Mouse (Mus musculus) stomach, embryonic 15.5 days (tissue): ENCODE measurements around the gene Vps11. TPM values are rescaled to one million over a fixed set of nuclear protein-coding genes. Genes with fewer than 3 reads are reported as not detected.
A peak's percentile ranks its signal among the peaks of the same experiment; 100 is the strongest.
"Not testable (repeated sequence)": the region's sequence is repeated elsewhere in the genome, so short reads cannot be mapped to it uniquely, and the experiment has no call there.

Source experiments
- ATAC-seq: fragments of 200-750 bp; cut with Nextera tagmentation; 2 replicates; pipeline ENCODE4 v1.8.0; 2017; ENCODE audit warnings: low read depth, moderate number of reproducible peaks, moderate TSS enrichment; ENCODE audit not compliant: insufficient read depth, low FRiP score
- H3K27ac ChIP-seq: fragments of 300-500 bp; sonication (generic); 2 replicates; pipeline ENCODE4 v1.5.1; 2015; ENCODE audit warnings: mild to moderate bottlenecking, inconsistent platforms
- H3K27me3 ChIP-seq: fragments of 300-500 bp; sonication (generic); replicated peaks from 2 replicates; pipeline ENCODE4 v1.6.1; 2015; ENCODE audit warnings: inconsistent platforms
- H3K36me3 ChIP-seq: fragments of 300-500 bp; sonication (generic); 2 replicates; pipeline ENCODE4 v1.6.1; 2015; ENCODE audit warnings: inconsistent platforms
- H3K4me1 ChIP-seq: fragments of 300-500 bp; sonication (generic); 2 replicates; pipeline ENCODE4 v1.6.1; 2015; ENCODE audit warnings: inconsistent platforms
- H3K4me2 ChIP-seq: fragments of 300-500 bp; sonication (generic); 2 replicates; pipeline ENCODE4 v1.6.1; 2015; ENCODE audit warnings: mild to moderate bottlenecking, inconsistent platforms
- H3K4me3 ChIP-seq: fragments of 300-500 bp; sonication (generic); replicated peaks from 2 replicates; pipeline ENCODE4 v1.5.1; 2015; ENCODE audit warnings: inconsistent platforms
- H3K9ac ChIP-seq: fragments of 300-500 bp; sonication (generic); 2 replicates; pipeline ENCODE4 v1.6.1; 2015; ENCODE audit warnings: inconsistent platforms
- H3K9me3 ChIP-seq: fragments of 300-500 bp; sonication (generic); 2 replicates; pipeline ENCODE4 v1.6.1; 2016; ENCODE audit warnings: inconsistent platforms
- WGBS: fragments of 180-500 bp; shearing (Covaris S2); methylation state at CpG from one replicate; pipeline ENCODE4 v1.1.7; 2015; 5-methylcytosine and 5-hydroxymethylcytosine counted together
- microRNA-seq: library from miRNA; unstranded; fragments of <30 nt; microRNA quantifications from one replicate; pipeline ENCODE4, GENCODE M21; 2016
- polyA plus RNA-seq: library from polyadenylated mRNA; unstranded; fragments of >200 nt; fragmentation: Nextera tagmentation; extraction: Ambion mirVana; gene quantifications from 2 replicates; pipeline ENCODE4 v1.2.1, GENCODE M21; 2015

The Vps11 gene
- polyA plus RNA-seq, 1 experiment from 2014 or later, result 25.8 TPM

DNA sequence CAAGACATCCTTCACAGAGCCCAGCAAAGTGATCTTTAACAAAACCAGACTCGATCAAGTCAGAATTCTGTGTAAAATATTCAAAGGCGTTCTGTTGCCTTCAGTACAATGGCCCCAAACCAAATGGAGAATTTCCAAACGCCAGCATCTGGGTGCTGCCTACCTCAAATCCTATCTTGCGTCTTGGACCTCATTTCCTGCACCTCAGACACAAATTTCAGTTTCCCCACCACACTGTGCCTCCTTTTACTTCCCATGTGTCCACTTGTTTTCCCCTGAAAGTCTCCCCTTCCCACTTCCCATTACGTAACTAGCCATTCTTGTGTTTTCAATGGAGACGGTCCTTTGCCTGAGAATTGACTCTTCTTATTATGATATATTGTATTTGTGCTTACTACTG is 54.9 kb downstream of the Vps11 start:
- Histone ChIP-seq H3K4me1 (peaks cover 22% of the 10 kb centered on the region), H3K4me2 (no peak overlapping the region), H3K27me3 (no peaks in the 10 kb centered on the region), H3K4me3 (no peak overlapping the region), H3K9ac (no peak overlapping the region), H3K36me3 (peaks cover 7% of the 10 kb centered on the region), H3K9me3 (no peaks in the 10 kb centered on the region), H3K27ac (no peak overlapping the region)
- ATAC-seq, result no peak
- 91% methylated on average over 6 of the region's 6 CpGs for WGBS

DNA sequence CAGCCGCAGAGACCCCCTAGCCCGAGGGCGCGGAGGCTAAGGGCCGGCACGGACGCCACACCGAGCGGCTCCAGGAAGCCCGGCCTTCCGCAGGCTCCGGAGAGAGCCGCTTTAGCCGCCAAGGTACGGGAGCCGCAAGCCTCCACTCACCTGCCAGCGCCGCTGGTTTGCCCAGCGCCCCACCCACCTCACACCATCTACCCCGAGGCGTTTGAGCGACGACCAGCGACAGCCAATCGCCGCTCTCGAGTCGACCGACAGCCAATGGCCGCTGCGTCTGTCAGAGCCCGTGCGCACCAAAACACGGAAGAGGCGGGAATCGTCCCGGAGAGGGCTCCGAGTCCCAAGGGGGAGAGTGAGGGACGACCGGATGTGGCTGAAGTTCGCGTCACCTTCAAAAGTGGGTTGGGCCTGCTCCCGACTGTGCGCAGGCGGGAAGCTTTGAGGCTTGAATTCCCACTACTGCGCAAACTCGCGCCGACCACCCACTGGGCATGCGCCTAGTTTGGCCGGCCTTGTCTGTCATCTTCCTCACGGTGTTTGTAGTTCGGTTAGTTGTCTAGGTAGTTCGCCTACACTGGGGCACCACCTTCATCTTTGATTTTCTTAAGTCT is 55.9 kb downstream of the Vps11 start, which contains the start of gene Hinfp:
TSS of gene Hinfp (minus strand) at position 206 of the 614 bp plus-strand sequence.
- H3K4me3 ChIP-seq, result peak within 1 kb of the TSS; percentile 100
- peaks cover 12% of the 10 kb centered on the region for H3K4me1 ChIP-seq
- WGBS, result under 1% methylated on average over 54 of the region's 54 CpGs
- H3K9me3 ChIP-seq, result no peaks in the 10 kb centered on the region
- H3K36me3 ChIP-seq, result peaks cover 14% of the 10 kb centered on the region
- H3K4me2 ChIP-seq, result peak within 1 kb of the TSS; percentile 74
- ATAC-seq, result peak; percentile 99
- no peaks in the 10 kb centered on the region for H3K27me3 ChIP-seq
- H3K27ac ChIP-seq, result peak within 1 kb of the TSS; percentile 85
- H3K9ac ChIP-seq, result peak within 1 kb of the TSS; percentile 75

DNA sequence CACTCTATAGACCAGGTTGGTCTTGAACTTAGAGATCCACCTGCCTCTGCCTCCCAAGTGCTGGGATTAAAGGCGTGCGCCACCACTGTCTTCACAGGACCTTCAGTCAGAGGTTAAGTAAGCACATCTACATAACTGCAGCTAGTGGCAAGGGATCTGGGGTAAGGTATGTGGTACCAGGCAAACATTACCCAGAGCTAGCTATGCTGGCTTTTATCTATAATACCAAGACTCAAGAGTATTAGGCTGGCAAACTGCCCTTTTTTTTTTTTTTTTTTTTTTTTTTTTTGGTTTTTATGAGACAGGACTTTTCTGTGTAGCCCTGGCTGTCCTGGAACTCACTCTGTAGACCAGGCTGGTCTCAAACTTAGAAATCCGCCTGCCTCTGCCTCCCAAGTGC is 61.5 kb downstream of the Vps11 start:
- H3K9ac ChIP-seq, ATAC-seq, H3K4me1 ChIP-seq, H3K4me3 ChIP-seq, H3K4me2 ChIP-seq, H3K9me3 ChIP-seq, H3K27ac ChIP-seq, H3K27me3 ChIP-seq: not testable (repeated sequence)
- H3K36me3 ChIP-seq, result peaks cover 53% of the 10 kb centered on the region
- WGBS, result 93% methylated on average over 3 of the region's 3 CpGs

Small RNA genes lying within 50 kb of the gene (microRNA-seq; reads per million reads assigned to microRNA genes)
- gene Gm44335 (not detected), gene Mir7085 (not detected)

Other genes starting within 250 kb of the Vps11 start
- 0.14 and 0.18 TPM in 2 replicates for gene Gm49380, start 248.2 kb downstream of the Vps11 start, polyA plus RNA-seq
- gene Rnf26, start 248.2 kb downstream of the Vps11 start, polyA plus RNA-seq, result 59.9 and 60.8 TPM in 2 replicates
- gene Mcam, start 227.2 kb downstream of the Vps11 start, polyA plus RNA-seq, result 38.3 and 43.0 TPM in 2 replicates
- gene Cbl, start 127.6 kb downstream of the Vps11 start, polyA plus RNA-seq, result 12.4 and 13.6 TPM in 2 replicates
- gene Ccdc153, start 121.0 kb downstream of the Vps11 start, polyA plus RNA-seq, result 0.23 TPM in 1 of 2 replicates, not detected in the other
- gene Pdzd3, start 110.2 kb downstream of the Vps11 start, polyA plus RNA-seq, result 2.5 and 2.9 TPM in 2 replicates
- 8.9 TPM in 2 replicates for gene Nlrx1, start 93.1 kb downstream of the Vps11 start, polyA plus RNA-seq
- 4.6 and 5.1 TPM in 2 replicates for gene Abcg4, start 73.1 kb downstream of the Vps11 start, polyA plus RNA-seq
- gene Hinfp, start 56.0 kb downstream of the Vps11 start, polyA plus RNA-seq, result 20.3 and 21.4 TPM in 2 replicates
- gene C2cd2l, start 41.4 kb downstream of the Vps11 start, polyA plus RNA-seq, result 7.9 and 10.1 TPM in 2 replicates
- gene Dpagt1, start 35.7 kb downstream of the Vps11 start, polyA plus RNA-seq, result 33.2 and 33.5 TPM in 2 replicates
- gene H2afx, start 27.0 kb downstream of the Vps11 start, polyA plus RNA-seq, result 260 and 267 TPM in 2 replicates
- gene Hmbs, start 17.4 kb downstream of the Vps11 start, polyA plus RNA-seq, result 155 and 202 TPM in 2 replicates
- gene Hyou1, start 17.8 kb upstream of the Vps11 start, polyA plus RNA-seq, result 30.6 and 36.2 TPM in 2 replicates
- 31.1 and 34.1 TPM in 2 replicates for gene Slc37a4, start 35.2 kb upstream of the Vps11 start, polyA plus RNA-seq
- 1,740 and 2,121 TPM in 2 replicates for gene Rps25, start 45.5 kb upstream of the Vps11 start, polyA plus RNA-seq
- 115 and 125 TPM in 2 replicates for gene Trappc4, start 45.9 kb upstream of the Vps11 start, polyA plus RNA-seq
- gene Ccdc84, start 56.9 kb upstream of the Vps11 start, polyA plus RNA-seq, result 27.4 and 27.9 TPM in 2 replicates
- not detected in 2 replicates for gene Foxr1, start 79.5 kb upstream of the Vps11 start, polyA plus RNA-seq
- 18.2 and 26.2 TPM in 2 replicates for gene Upk2, start 93.3 kb upstream of the Vps11 start, polyA plus RNA-seq
- gene Bcl9l, start 121.2 kb upstream of the Vps11 start, polyA plus RNA-seq, result 12.0 and 12.1 TPM in 2 replicates
- gene Cxcr5, start 200.2 kb upstream of the Vps11 start, polyA plus RNA-seq, result 0.54 and 0.62 TPM in 2 replicates
- 18.6 and 19.8 TPM in 2 replicates for gene Ddx6, start 243.2 kb upstream of the Vps11 start, polyA plus RNA-seq